Mouse (Mus musculus): ENCODE results near the gene Abcb4.
"Not testable (repeated sequence)": the region's sequence is repeated elsewhere in the genome, so short reads cannot be mapped to it uniquely, and the experiment has no call there.

GRCm38 (mm10) chr5:9006585-9006984, 113.1 kb downstream of the Abcb4 start:
- not testable (repeated sequence) for TF ChIP-seq MYC (IDR thresholded peaks at IDR 0.05; ENCODE audit: low read depth, low read length); GABPA (IDR thresholded peaks at IDR 0.05; ENCODE audit: insufficient replicate concordance, low read depth, low read length)
